Mouse (Mus musculus) skeletal muscle tissue, postnatal 0 days (tissue): ENCODE results near the gene Trappc2. TPM values are rescaled to one million over a fixed set of nuclear protein-coding genes. Genes with fewer than 3 reads are reported as not detected.

Experiments used
- polyA plus RNA-seq: library from polyadenylated mRNA; unstranded; fragments of >200 nt; fragmentation: Nextera tagmentation; extraction: Ambion mirVana; gene quantifications from 2 replicates; pipeline ENCODE4 v1.2.1, GENCODE M21; 2015

The Trappc2 gene
- polyA plus RNA-seq, result 34.1 and 34.4 TPM in 2 replicates

DNA sequence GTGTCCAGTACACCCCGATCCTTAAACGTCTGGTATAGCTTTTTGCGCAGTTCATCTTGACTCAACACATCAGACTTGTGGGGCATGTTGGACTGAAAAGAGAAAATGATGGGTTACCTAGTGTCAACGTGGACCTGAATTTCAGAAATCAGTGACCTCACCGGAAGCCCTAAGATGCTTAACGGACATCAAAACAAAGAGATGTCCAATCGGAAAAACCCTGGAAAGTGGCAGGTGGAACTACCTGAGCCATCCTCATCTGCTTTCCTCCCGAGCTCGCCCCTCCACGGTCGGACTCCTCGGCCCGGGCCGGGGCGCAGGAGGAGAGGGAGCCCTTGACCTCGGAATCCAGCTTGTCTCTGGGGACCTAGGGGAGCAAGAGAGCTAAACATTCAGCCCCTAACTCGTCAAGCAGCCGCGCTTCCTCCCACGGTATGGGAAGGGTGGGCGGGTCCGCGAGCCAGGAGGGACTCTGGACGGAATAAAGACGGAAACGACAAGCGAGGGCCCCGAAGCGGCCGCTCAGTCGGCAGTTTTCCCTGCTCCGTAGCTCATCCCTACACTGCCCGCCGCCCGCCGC, at the start of gene Trappc2:
Gene Trappc2, plus strand, starts transcription at position 539 of the 580 bp plus-strand sequence.

DNA sequence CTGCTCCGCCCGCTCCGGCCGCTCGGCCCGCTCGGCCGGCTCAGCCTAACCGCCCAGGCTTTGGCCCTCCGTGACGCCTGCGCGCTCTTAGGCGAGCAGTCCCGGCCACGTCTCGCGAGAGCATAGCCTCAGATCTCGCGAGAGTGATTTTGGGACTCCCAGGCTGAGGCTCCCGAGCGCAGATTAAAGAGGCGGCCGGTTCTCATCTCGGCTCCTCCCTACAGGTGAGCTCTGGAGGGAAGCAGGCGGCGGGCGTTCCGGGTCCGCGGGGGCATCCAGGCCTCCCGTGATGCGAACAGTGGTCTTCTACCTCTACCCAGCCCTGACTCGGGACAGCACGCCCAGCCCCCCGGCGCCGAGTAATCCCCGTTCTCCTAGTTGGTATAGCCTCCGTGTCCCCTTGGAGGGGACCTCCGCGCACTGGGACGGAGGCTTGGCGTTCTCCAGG, 266 bp downstream of the Trappc2 start, which contains the start of gene Ofd1:
Gene Ofd1, minus strand, starts transcription at position 89 of the 448 bp plus-strand sequence.

DNA sequence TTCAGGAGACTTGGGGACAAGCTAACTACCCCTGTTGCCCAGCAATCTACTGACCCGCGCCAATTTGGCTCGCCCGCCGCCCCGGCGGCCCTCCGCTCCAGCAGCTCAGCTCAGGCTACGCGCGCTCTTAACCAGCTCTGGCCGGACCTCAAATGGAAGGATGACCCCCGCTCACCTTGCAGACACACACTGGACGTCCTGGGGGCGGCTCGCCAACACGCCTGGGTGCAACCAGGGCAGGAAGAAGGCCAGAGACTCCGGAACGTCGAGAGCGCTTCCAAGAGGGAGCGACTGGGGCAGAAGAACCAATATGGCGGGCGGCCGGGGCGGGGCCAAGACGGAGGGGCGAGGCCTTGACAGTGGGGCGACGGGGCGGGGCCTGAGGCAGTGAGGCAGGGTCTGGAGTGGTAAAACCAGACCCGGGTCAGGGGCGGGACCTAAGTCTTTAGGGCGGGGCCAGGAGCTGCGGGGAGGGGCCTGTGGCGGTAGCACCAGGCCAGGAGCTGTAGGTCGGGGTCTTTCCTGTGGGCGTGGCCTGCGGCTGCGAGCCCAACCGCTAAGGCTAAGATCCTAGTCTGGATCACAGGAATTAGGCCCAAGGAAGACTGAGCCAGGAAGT, 39.1 kb downstream of the Trappc2 start, which contains the start of gene Rab9:
Gene Rab9, minus strand, starts transcription at position 503 of the 619 bp plus-strand sequence.

Other genes with a start within 250 kb of the Trappc2 start
- 11.0 and 14.6 TPM in 2 replicates for gene Gpm6b, start 201.7 kb upstream of the Trappc2 start, polyA plus RNA-seq
- gene Ofd1, start 130 bp downstream of the Trappc2 start, polyA plus RNA-seq, result 4.4 TPM in 2 replicates
- gene Rab9, start 39.3 kb downstream of the Trappc2 start, polyA plus RNA-seq, result 36.0 and 36.8 TPM in 2 replicates
- 5.0 and 6.7 TPM in 2 replicates for gene Tceanc, start 78.0 kb downstream of the Trappc2 start, polyA plus RNA-seq
- 10.7 and 11.4 TPM in 2 replicates for gene Egfl6, start 145.1 kb downstream of the Trappc2 start, polyA plus RNA-seq